Comparison of ENCODE assay signal across 11 mouse cellular contexts in genomic region chr16:91374253-91374634, GRCm38 (mm10). TPM values are rescaled to one million over a fixed set of nuclear protein-coding genes. Genes with fewer than 3 reads are reported as not detected.
DNase-seq lines count a peak whose midpoint lies in the region; ATAC-seq lines count a peak whose summit lies in the region.
"Had no signal": no experiment of that assay in that cellular context is flagged by ENCODE, and none has a peak within 500 bp of the region (broad histone marks: within the 10 kb centered on the region; RNA-seq: fewer than 3 reads in every experiment).

No protein-coding gene starts in this region.

- no peaks in the 10 kb centered on the region for H3K9me3 ChIP-seq in hindbrain, embryonic 13.5 days
- H3K9me3 ChIP-seq in hindbrain, embryonic 12.5 days (replicated peaks): no peaks in the 10 kb centered on the region
- H3K9me3 ChIP-seq in liver, embryonic 13.5 days (replicated peaks): no peaks in the 10 kb centered on the region

- ATAC-seq in hindbrain, embryonic 13.5 days (ENCODE audit: low FRiP score): no peak
- ATAC-seq in hindbrain, embryonic 12.5 days (ENCODE audit: low FRiP score): no peak
- ATAC-seq in common myeloid progenitor, adult 5-6 weeks (replicated peaks; ENCODE audit: low read depth, poor library complexity, severe bottlenecking): 0 out of 2 replicates have a peak, but pooled peaks have one; percentile 9
- no peak for ATAC-seq in liver, embryonic 13.5 days (ENCODE audit: low read depth)
- no peak for ATAC-seq in erythroid progenitor cell, adult 5-6 weeks (replicated peaks; ENCODE audit: low FRiP score, poor library complexity, severe bottlenecking)

- no peak overlapping the region for H3K4me3 ChIP-seq in hindbrain, embryonic 13.5 days
- H3K4me3 ChIP-seq in hindbrain, embryonic 12.5 days: no peak overlapping the region
- peak overlapping the region; percentile 98 for H3K4me3 ChIP-seq in liver, embryonic 13.5 days (replicated peaks)

- peaks cover 29% of the 10 kb centered on the region for H3K4me1 ChIP-seq in hindbrain, embryonic 13.5 days (replicated peaks)
- peaks cover 19% of the 10 kb centered on the region for H3K4me1 ChIP-seq in hindbrain, embryonic 12.5 days
- peaks cover 76% of the 10 kb centered on the region for H3K4me1 ChIP-seq in liver, embryonic 13.5 days (replicated peaks)

- no peaks in the 10 kb centered on the region; the same call in 1 of the 2 replicates for H3K36me3 ChIP-seq in hindbrain, embryonic 13.5 days
- H3K36me3 ChIP-seq in hindbrain, embryonic 12.5 days: no peaks in the 10 kb centered on the region
- H3K36me3 ChIP-seq in liver, embryonic 13.5 days: peaks cover 30% of the 10 kb centered on the region

- no peak overlapping the region for H3K9ac ChIP-seq in hindbrain, embryonic 13.5 days
- no peak overlapping the region for H3K9ac ChIP-seq in hindbrain, embryonic 12.5 days
- H3K9ac ChIP-seq in liver, embryonic 13.5 days: peak overlapping the region; percentile 100

- H3K4me2 ChIP-seq in hindbrain, embryonic 13.5 days: peak overlapping the region; percentile 70
- H3K4me2 ChIP-seq in hindbrain, embryonic 12.5 days (replicated peaks): no peak overlapping the region
- H3K4me2 ChIP-seq in liver, embryonic 13.5 days: peak overlapping the region; percentile 84

- 92% methylated on average over 3 of the region's 3 CpGs for WGBS in hindbrain, embryonic 13.5 days
- WGBS in hindbrain, embryonic 12.5 days: 91% methylated on average over 3 of the region's 3 CpGs
- WGBS in liver, embryonic 13.5 days (ENCODE audit: insufficient replicate concordance): 15% methylated on average over 3 of the region's 3 CpGs

- H3K27ac ChIP-seq in hindbrain, embryonic 13.5 days: no peak overlapping the region
- H3K27ac ChIP-seq in hindbrain, embryonic 12.5 days: no peak overlapping the region
- peak overlapping the region; percentile 99 for H3K27ac ChIP-seq in liver, embryonic 13.5 days

- H3K27me3 ChIP-seq in hindbrain, embryonic 13.5 days: no peaks in the 10 kb centered on the region
- no peaks in the 10 kb centered on the region for H3K27me3 ChIP-seq in hindbrain, embryonic 12.5 days
- H3K27me3 ChIP-seq in liver, embryonic 13.5 days: no peaks in the 10 kb centered on the region

- DNase-seq in CD4-positive, CD25-positive, alpha-beta regulatory T cell, adult 2 months (ENCODE audit: low read depth, low spot score): peak; percentile 53
- no peak for DNase-seq in liver, embryonic 13.5 days
- no peak for DNase-seq in right cerebral cortex, adult 18-20 months
- no peak for DNase-seq in testis, postnatal 10 days (ENCODE audit: low spot score)
- DNase-seq: cerebellum, adult 2 months; gastrocnemius, postnatal 36 days had no signal

RNA-seq across cellular contexts. Expression of gene Ifnar2, which starts 1.7 kb away (rescaled TPM):
- polyA plus RNA-seq in hindbrain, embryonic 13.5 days (2015; fragmentation: Nextera tagmentation; extraction: Ambion mirVana): 33.2 and 36.3 TPM in 2 replicates
- 34.0 and 34.1 TPM in 2 replicates for polyA plus RNA-seq in hindbrain, embryonic 12.5 days (2016; fragmentation: Nextera tagmentation; extraction: Ambion mirVana)
- 88.3 and 115 TPM in 2 replicates for total RNA-seq in common myeloid progenitor, adult 5-6 weeks (2017)
- polyA plus RNA-seq in liver, embryonic 13.5 days (2015; fragmentation: Nextera tagmentation; extraction: Ambion mirVana): 67.4 and 74.0 TPM in 2 replicates
- total RNA-seq in erythroid progenitor cell, adult 5-6 weeks (2015; ENCODE audit: low replicate concordance): 94.3 and 165 TPM in 2 replicates
- 71.6 and 141 TPM in 2 replicates for total RNA-seq in erythroid progenitor cell, adult 5-6 weeks (2017; ENCODE audit: low replicate concordance)

RNA-seq across cellular contexts. Expression of gene Gm21970, which starts 17.3 kb away (rescaled TPM):
- not detected in 2 replicates for polyA plus RNA-seq in hindbrain, embryonic 13.5 days (2015; fragmentation: Nextera tagmentation; extraction: Ambion mirVana)
- polyA plus RNA-seq in hindbrain, embryonic 12.5 days (2016; fragmentation: Nextera tagmentation; extraction: Ambion mirVana): not detected in 2 replicates
- not detected in 2 replicates for total RNA-seq in common myeloid progenitor, adult 5-6 weeks (2017)
- not detected in 2 replicates for polyA plus RNA-seq in liver, embryonic 13.5 days (2015; fragmentation: Nextera tagmentation; extraction: Ambion mirVana)
- total RNA-seq in erythroid progenitor cell, adult 5-6 weeks (2015; ENCODE audit: low replicate concordance): 4.7 and 12.6 TPM in 2 replicates
- total RNA-seq in erythroid progenitor cell, adult 5-6 weeks (2017; ENCODE audit: low replicate concordance): not detected in 2 replicates
- total RNA-seq: gastrocnemius, postnatal 36 days had no signal
- polyA plus RNA-seq: cerebellum, adult 2 months; testis, adult 2 months had no signal

RNA-seq across cellular contexts. Expression of gene Il10rb, which starts 31.7 kb away (rescaled TPM):
- 10.1 and 11.1 TPM in 2 replicates for polyA plus RNA-seq in hindbrain, embryonic 13.5 days (2015; fragmentation: Nextera tagmentation; extraction: Ambion mirVana)
- 8.5 and 10.1 TPM in 2 replicates for polyA plus RNA-seq in hindbrain, embryonic 12.5 days (2016; fragmentation: Nextera tagmentation; extraction: Ambion mirVana)
- total RNA-seq in common myeloid progenitor, adult 5-6 weeks (2017): 34.8 and 53.2 TPM in 2 replicates
- 25.0 and 28.1 TPM in 2 replicates for polyA plus RNA-seq in liver, embryonic 13.5 days (2015; fragmentation: Nextera tagmentation; extraction: Ambion mirVana)
- 21.8 and 37.8 TPM in 2 replicates for total RNA-seq in erythroid progenitor cell, adult 5-6 weeks (2015; ENCODE audit: low replicate concordance)
- 20.5 and 33.1 TPM in 2 replicates for total RNA-seq in erythroid progenitor cell, adult 5-6 weeks (2017; ENCODE audit: low replicate concordance)
